Mouse (Mus musculus): Measurements from ENCODE around the gene Frmd5.

GRCm38 (mm10) chr2:121588309-121588694 is 218.6 kb downstream of the Frmd5 start:
- TF ChIP-seq CTCF (conservative IDR thresholded peaks at IDR 0.05; ENCODE audit: insufficient read depth, insufficient read length, low read depth, low read length) (no peak), POLR2A (IDR thresholded peaks at IDR 0.05; ENCODE audit: low read depth, low read length) (no peak)
